Mouse (Mus musculus) left cerebral cortex, adult 9 months (tissue): Measurements from ENCODE around the gene Gm4836.
"Not testable (repeated sequence)": the region's sequence is repeated elsewhere in the genome, so short reads cannot be mapped to it uniquely, and the experiment has no call there.

ENCODE experiments used
- DNase-seq, 2 experiments: peaks; one replicate each; pipeline ENCODE4 v3.0.0; 2022; ENCODE audit warnings: low spot score in 2 of 2

Gene Gm4836

GRCm38 (mm10) chrX:28293532-28293931 lies at the start of gene Gm4836:
Gm4836 (minus strand) TSS chrX:28293632.
- not testable (repeated sequence) for DNase-seq
